Mouse (Mus musculus): ENCODE data around the gene Elf3. TPM values are rescaled to one million over a fixed set of nuclear protein-coding genes. Genes with fewer than 3 reads are reported as not detected.

The Elf3 gene
- polyA plus RNA-seq (2012; rRNA removed) = 0.70 and 0.71 TPM in 2 replicates

DNA sequence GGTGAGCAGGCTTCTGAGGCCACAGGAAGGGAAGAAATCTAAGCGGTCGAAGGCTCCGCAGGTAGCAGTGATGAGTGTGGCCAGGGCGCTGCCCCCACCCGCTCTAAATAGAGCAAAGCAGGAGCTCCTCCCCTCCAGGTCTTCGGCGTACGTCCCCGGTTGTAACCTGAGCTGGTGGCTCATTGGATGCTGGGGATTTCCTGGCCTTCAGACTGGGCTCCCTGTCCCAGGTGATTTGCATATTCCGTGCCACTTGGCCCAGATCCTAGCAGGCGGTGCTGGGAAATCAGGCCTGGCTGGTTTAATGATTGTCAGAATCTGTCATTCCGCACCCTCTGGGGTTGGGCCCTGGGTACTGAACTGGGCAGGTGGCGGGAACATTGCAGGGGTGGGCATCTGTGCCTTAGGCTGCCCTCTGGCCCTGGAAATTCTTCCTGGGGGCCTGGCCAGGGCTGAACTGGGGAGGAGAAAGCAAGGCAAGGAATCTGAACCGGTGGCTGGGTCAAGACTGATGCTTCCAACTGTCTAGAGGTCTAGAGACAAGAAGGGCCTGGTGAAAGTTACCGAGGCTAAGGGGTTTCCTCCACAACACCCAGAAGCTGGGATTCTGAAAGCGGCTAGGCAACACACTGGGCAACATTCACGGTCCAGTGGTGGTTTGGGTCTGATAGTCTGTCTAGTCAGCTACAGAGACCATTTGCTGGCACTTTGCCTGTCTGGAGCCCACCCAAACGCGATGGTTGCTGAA is at the start of gene Elf3:
TSS of gene Elf3 (minus strand) at position 189 of the 748 bp plus-strand sequence.

DNA sequence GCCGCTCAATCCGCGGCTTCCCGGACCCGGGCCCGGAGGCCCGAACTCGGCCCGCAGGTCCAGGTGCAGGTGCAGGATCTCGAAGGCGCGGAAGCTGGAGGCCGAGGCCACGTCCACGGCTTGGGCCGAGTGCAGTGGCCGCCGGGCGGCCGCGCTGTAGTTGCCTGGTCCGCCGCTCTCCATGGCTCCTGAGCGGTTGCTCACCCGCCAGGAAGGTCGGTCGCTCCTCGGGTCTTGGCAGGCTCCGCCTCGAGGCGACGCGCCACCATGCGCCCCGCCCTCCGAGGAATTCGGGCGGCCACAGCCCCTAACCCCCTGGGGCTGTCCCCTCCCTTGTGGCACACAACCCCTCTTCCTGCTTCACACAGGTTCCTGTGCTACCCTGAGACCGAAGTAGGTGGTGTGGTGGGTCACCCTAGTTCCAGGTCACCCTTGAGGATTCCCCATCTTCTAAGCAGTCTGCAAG is 25.5 kb upstream of the Elf3 start, which contains the start of gene Rnpep:
TSS of gene Rnpep (minus strand) at position 259 of the 466 bp plus-strand sequence.

Other genes starting within 250 kb of the Elf3 start
- gene Lgr6, start 153.3 kb downstream of the Elf3 start, polyA plus RNA-seq (2012; rRNA removed) = 0.05 and 0.06 TPM in 2 replicates
- gene Ptpn7, start 125.9 kb downstream of the Elf3 start, polyA plus RNA-seq (2012; rRNA removed) = 9.6 and 10.0 TPM in 2 replicates
- 14.8 and 15.0 TPM in 2 replicates for gene Arl8a, start 111.7 kb downstream of the Elf3 start, polyA plus RNA-seq (2012; rRNA removed)
- not detected in 2 replicates for gene Gpr37l1, start 90.9 kb downstream of the Elf3 start, polyA plus RNA-seq (2012; rRNA removed)
- 11.3 and 12.4 TPM in 2 replicates for gene Rnpep, start 25.5 kb upstream of the Elf3 start, polyA plus RNA-seq (2012; rRNA removed)
- gene Timm17a, start 55.2 kb upstream of the Elf3 start, polyA plus RNA-seq (2012; rRNA removed) = 23.3 and 24.1 TPM in 2 replicates
- 0.30 and 0.44 TPM in 2 replicates for gene Lmod1, start 66.2 kb upstream of the Elf3 start, polyA plus RNA-seq (2012; rRNA removed)
- gene Shisa4, start 116.7 kb upstream of the Elf3 start, polyA plus RNA-seq (2012; rRNA removed) = 0.53 and 0.78 TPM in 2 replicates
- 16.4 and 16.6 TPM in 2 replicates for gene Ipo9, start 171.9 kb upstream of the Elf3 start, polyA plus RNA-seq (2012; rRNA removed)

All from liver, embryonic 18 days (tissue).